Mouse (Mus musculus) C2C12 (cell line): ENCODE results near the gene Ung. TPM values are rescaled to one million over a fixed set of nuclear protein-coding genes. Genes with fewer than 3 reads are reported as not detected.

Source experiments
- H3K27me3 ChIP-seq: one replicate; pipeline ENCODE4 v1.6.1; 2011; ENCODE audit not compliant: control insufficient read depth, insufficient read depth, insufficient read length
- H3K36me3 ChIP-seq: one replicate; pipeline ENCODE4 v1.6.1; 2011; ENCODE audit not compliant: control insufficient read depth, insufficient read depth
- H3K4me3 ChIP-seq: one replicate; pipeline ENCODE4 v1.5.1; 2011; ENCODE audit warnings: mild to moderate bottlenecking, control low read depth; ENCODE audit not compliant: poor library complexity, insufficient read depth, severe bottlenecking
- H3K79me2 ChIP-seq: one replicate; pipeline ENCODE4 v1.6.1; 2011; ENCODE audit not compliant: control insufficient read depth, insufficient read depth
- H3K79me3 ChIP-seq: one replicate; pipeline ENCODE4 v1.6.1; 2011; ENCODE audit warnings: low read depth, control low read depth
- H3ac ChIP-seq: one replicate; pipeline ENCODE3; 2011; ENCODE audit warnings: low read depth; ENCODE audit not compliant: control insufficient read depth, insufficient read length
- CEBPB ChIP-seq: IDR thresholded peaks from one replicate; pipeline ENCODE4 v1.6.1; 2011; ENCODE audit warnings: low read depth, mild to moderate bottlenecking, control low read depth, moderate library complexity
- CTCF ChIP-seq: IDR thresholded peaks from one replicate; pipeline ENCODE4 v1.5.1; 2011; ENCODE audit not compliant: control insufficient read depth, insufficient read depth, insufficient read length
- FOSL1 ChIP-seq: IDR thresholded peaks from one replicate; pipeline ENCODE4 v1.8.0; 2011; ENCODE audit warnings: mild to moderate bottlenecking, low read length; ENCODE audit not compliant: poor library complexity, insufficient read depth, severe bottlenecking
- MAX ChIP-seq: IDR thresholded peaks from one replicate; pipeline ENCODE4 v1.6.1; 2011; ENCODE audit warnings: mild to moderate bottlenecking, control low read depth
- MYOD1 ChIP-seq: IDR thresholded peaks from one replicate; pipeline ENCODE4 v1.6.1; 2011; ENCODE audit warnings: low read depth; ENCODE audit not compliant: control insufficient read depth, insufficient read length
- MYOG ChIP-seq: IDR thresholded peaks from one replicate; pipeline ENCODE4 v1.6.1; 2011; ENCODE audit not compliant: control insufficient read depth, insufficient read length; ENCODE audit errors: extremely low read depth
- USF1 ChIP-seq: IDR thresholded peaks from one replicate; pipeline ENCODE4 v1.6.1; 2011; ENCODE audit warnings: low read depth, mild to moderate bottlenecking, control low read depth, moderate library complexity
- polyA plus RNA-seq: library from polyadenylated mRNA; unstranded; fragments of >200 nt; fragmentation: generic; extraction: Trizol; gene quantifications from one replicate; pipeline ENCODE4 v1.2.1, GENCODE M21; 2012; ENCODE audit warnings: missing spikeins

Ung gene
- polyA plus RNA-seq, 1 experiment: 13.7 TPM

GRCm38 (mm10) chr5:114129550-114130210, 506 bp upstream of the Ung start:
- Histone ChIP-seq H3K79me3 (no peaks in the 10 kb centered on the region), H3ac (no peak overlapping the region), H3K27me3 (no peaks in the 10 kb centered on the region), H3K4me3 (no peak overlapping the region), H3K36me3 (peaks cover 4% of the 10 kb centered on the region), H3K79me2 (no peaks in the 10 kb centered on the region)
- TF ChIP-seq FOSL1: no peak

- Histone ChIP-seq H3ac (peak overlapping the region; percentile 52), H3K79me3 (no peaks in the 10 kb centered on the region), H3K79me2 (no peaks in the 10 kb centered on the region), H3K4me3 (peak overlapping the region; percentile 36), H3K36me3 (peaks cover 4% of the 10 kb centered on the region), H3K27me3 (no peaks in the 10 kb centered on the region)
- TF ChIP-seq MYOG: no peak
- peak; percentile 96 for TF ChIP-seq MAX
These were observed 723 bp downstream of the Ung start for GRCm38 (mm10) chr5:114130698-114131520.

- TF ChIP-seq FOSL1 (no peak), USF1 (peak; percentile 75)
- peak overlapping the region; percentile 52 for H3ac ChIP-seq
- no peaks in the 10 kb centered on the region for H3K79me3 ChIP-seq
- peak overlapping the region; percentile 36 for H3K4me3 ChIP-seq
- peaks cover 4% of the 10 kb centered on the region for H3K36me3 ChIP-seq
- no peaks in the 10 kb centered on the region for H3K79me2 ChIP-seq
- no peaks in the 10 kb centered on the region for H3K27me3 ChIP-seq
These were observed 1.3 kb downstream of the Ung start for GRCm38 (mm10) chr5:114131521-114131840.

GRCm38 (mm10) chr5:114132841-114133240, 2.7 kb downstream of the Ung start:
- H3K79me2 ChIP-seq: no peaks in the 10 kb centered on the region
- no peak overlapping the region for H3K4me3 ChIP-seq
- peaks cover 12% of the 10 kb centered on the region for H3K36me3 ChIP-seq
- no peaks in the 10 kb centered on the region for H3K27me3 ChIP-seq
- TF ChIP-seq MAX (no peak), MYOD1 (no peak), USF1 (no peak), MYOG (no peak), CEBPB (no peak), FOSL1 (no peak), CTCF (no peak)
- H3K79me3 ChIP-seq: no peaks in the 10 kb centered on the region
- no peak overlapping the region for H3ac ChIP-seq

- no peak overlapping the region for H3K4me3 ChIP-seq
- H3K27me3 ChIP-seq: no peaks in the 10 kb centered on the region
- no peak overlapping the region for H3ac ChIP-seq
- H3K79me3 ChIP-seq: no peaks in the 10 kb centered on the region
- H3K79me2 ChIP-seq: no peaks in the 10 kb centered on the region
- H3K36me3 ChIP-seq: peaks cover 12% of the 10 kb centered on the region
- no peak for TF ChIP-seq FOSL1
- no peak for TF ChIP-seq MYOD1
- peak; percentile 34 for TF ChIP-seq CEBPB
- no peak for TF ChIP-seq USF1
- TF ChIP-seq MYOG: no peak
These were observed 3.9 kb downstream of the Ung start for GRCm38 (mm10) chr5:114134091-114134534.

- Histone ChIP-seq H3K4me3 (no peak overlapping the region), H3ac (no peak overlapping the region), H3K79me3 (no peaks in the 10 kb centered on the region), H3K79me2 (no peaks in the 10 kb centered on the region), H3K27me3 (no peaks in the 10 kb centered on the region), H3K36me3 (peaks cover 12% of the 10 kb centered on the region)
- TF ChIP-seq MYOG (no peak), CEBPB (no peak), FOSL1 (no peak), USF1 (no peak), MYOD1 (no peak), CTCF (no peak), MAX (no peak)
These were observed 5.3 kb downstream of the Ung start for GRCm38 (mm10) chr5:114135516-114135915.
